Mouse (Mus musculus): Measurements from ENCODE around the gene Rbfox1.

Rbfox1 gene

GRCm38 (mm10) chr16:6715245-6715644 is 830.1 kb downstream of the Rbfox1 start:
- no peak for DNase-seq (ENCODE audit: low spot score)

DNA sequence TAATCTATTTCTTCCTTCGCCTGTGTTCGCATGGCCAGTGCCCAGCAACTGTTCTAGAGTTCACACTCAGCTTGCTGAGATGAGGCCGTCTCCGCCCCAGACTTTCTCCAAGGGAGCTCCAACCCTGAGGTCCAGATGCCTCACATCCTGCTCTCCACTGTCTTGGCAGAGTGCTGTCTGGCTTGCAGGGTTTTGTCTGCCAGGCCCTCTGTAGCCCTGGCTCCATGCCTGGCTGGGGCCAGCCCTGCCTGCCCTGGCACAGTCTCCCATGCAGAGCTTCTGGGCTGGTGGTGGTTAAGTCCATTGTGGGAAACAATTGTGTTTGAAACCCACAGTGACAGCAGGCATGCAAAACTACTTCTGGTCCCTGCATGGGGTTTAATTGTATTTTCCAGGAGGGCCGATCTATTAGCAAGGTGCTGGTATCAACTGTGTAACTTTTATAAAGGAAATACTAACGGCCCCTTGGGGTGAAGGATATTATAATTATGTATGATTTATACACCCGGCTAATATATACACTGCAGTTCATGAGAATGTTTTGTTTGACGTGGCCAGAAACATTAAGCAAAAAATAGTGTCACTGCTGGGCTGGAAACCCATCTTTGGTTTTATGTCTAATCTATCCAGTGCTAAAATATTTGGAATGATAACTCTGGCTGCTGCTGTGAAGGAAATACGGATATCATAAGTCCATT is 831.2 kb downstream of the Rbfox1 start:
- no peak for DNase-seq (ENCODE audit: low spot score)

- DNase-seq (ENCODE audit: low spot score), result no peak
These were observed 833.9 kb downstream of the Rbfox1 start for GRCm38 (mm10) chr16:6719027-6719426.

- no peak for DNase-seq (ENCODE audit: low spot score)
These were observed 847.5 kb downstream of the Rbfox1 start for GRCm38 (mm10) chr16:6732646-6733045.

- no peak for DNase-seq (ENCODE audit: low spot score)
These were observed 848.3 kb downstream of the Rbfox1 start for GRCm38 (mm10) chr16:6733427-6733826.

DNA sequence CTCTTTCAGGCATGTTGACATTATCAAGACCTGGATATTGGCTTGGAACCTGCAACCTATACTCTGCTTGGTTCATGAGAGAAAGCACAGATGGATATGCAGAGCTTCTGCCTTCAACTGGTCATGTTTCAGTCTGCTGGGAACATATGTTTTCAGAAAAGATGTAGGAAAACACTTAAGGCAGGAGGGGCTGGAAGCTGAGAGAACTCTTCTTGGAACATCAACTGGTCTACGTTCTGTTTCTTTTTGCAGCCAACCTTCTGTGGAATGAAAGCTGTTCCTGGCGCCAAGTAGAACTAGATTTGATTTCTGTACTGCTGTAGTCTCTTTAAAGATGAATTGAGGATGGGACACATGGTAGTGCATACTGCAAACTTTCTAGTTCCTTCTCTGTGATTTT is 851.4 kb downstream of the Rbfox1 start:
- no peak for DNase-seq (ENCODE audit: low spot score)

DNA sequence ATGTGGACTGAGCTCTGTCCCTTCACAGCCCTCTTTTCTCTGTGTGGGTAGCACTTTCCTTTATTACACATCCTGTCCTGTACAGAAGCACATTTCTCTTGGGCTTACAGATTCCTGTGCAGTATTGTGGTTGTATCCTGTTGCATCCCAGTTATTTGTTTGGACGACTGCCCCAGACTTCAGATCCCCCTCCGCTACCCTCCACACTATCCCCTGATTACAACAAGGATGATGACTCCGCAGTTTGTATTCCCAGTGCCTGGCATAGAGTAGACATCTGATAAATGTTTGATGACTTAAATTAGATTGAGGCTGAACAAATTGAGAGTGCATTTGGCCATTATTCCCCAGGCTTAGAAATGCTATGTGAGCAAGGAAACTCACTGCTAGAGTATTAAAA is 851.8 kb downstream of the Rbfox1 start:
- DNase-seq (ENCODE audit: low spot score), result no peak

DNA sequence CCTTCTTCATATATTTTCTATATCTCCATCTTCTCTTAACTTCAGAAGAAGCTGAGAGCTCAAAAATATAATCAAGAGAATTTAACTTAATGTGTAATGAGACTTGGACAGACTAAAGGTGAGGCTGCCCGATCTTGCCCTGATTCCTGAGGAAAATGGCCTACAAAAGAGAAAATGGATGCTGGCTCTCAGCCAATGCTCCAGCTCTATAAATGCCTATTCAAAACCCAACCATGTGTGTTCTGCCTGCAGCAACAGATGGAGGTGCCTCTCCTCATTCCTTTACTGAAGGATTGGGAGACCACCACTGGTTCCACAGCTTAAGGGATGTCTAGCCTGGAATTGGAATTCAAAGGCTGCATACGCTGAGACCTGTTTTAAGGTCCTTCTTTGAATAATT is 861.0 kb downstream of the Rbfox1 start:
- no peak for DNase-seq (ENCODE audit: low spot score)

DNA sequence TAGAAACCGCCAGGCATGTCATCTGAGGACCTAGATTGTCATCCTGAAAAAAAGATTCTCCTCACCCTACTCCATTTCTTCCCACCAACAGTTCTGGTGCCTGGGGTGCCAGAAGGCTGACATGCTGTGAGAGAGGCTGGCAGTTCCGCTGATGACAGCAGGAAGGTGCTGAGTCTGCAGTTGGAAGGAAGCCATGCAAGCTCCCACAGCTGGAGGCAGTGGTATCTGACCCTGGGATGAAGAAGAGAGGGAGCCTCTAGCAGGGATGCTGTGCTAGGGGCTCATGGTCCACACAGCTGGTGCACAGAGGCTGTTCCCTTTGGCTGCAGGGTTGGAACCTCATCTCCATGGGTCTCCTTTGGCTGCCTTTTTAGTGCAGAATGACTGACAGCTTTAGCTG is 865.3 kb downstream of the Rbfox1 start:
- no peak for DNase-seq (ENCODE audit: low spot score)

DNA sequence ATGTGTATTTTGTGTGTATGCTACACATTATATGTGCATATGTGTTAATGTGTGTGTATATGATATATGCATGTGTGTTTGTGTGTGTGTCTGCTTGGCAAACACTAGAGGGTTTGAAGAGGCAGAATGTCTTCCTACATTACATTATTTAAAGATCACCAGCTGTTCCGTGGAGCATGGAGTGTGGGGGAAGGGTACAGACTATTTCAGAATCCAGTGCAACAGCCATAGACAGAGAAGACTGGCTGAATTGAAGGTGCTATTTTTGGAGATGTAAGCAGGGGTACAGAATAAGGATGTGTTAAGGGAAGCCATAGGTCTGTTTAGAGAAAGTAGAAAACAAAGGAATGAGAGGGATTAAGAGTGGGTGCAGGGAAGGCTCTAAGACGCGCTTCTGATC is 869.7 kb downstream of the Rbfox1 start:
- no peak for DNase-seq (ENCODE audit: low spot score)

GRCm38 (mm10) chr16:6769495-6770237 is 884.5 kb downstream of the Rbfox1 start:
- DNase-seq (ENCODE audit: low spot score), result no peak

DNA sequence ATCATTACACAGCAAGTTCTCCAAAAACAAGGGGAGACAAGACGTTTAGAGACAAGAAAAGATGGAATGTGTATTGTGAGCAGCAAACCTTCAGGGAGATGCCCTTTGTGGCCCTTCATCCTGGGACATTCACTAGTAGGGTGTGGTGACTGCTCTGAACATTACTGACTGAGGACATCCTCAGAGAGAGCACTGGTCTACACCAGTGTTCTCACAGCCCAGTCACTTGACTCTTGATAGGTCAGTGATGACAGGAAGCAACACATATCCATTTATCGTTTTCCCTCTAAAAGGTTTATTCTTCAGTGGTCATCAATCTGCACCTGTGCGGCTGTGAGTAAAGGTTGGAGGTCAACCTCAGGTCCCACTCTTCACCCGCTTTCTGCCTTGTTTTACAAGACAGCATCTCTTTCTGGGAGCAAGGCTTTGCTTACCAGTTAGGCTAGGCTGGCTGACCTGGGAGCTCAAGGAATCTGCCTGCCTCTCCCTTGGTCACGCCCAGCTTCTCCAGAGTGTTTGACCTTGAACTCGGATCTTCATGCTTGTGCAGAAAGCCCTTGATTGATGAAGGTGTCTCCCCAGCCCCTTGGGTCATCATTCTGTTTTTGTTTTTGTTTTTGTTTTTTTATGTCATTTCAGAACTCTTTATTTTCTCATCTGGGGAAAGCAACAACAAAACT is 892.5 kb downstream of the Rbfox1 start:
- no peak for DNase-seq (ENCODE audit: low spot score)

DNA sequence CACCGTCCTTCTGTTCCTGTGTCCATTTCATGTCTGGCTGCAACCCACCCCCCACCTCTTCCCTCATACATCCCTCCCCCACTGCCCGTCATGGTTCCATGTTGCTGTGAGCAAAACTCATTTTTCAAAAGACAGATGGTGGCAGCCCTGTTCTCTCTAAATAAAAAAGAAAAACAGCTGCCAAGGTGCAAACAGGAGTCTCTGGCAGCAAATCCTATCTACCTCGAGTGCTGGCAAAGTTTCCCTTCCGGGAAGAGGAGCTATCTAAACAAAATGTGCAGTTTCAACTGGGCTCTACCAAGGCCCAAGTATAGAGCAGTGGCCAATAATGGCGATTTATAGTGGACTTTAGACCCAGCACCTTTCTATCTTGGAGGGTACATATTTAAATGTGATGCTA is 899.0 kb downstream of the Rbfox1 start:
- DNase-seq (ENCODE audit: low spot score), result no peak

DNA sequence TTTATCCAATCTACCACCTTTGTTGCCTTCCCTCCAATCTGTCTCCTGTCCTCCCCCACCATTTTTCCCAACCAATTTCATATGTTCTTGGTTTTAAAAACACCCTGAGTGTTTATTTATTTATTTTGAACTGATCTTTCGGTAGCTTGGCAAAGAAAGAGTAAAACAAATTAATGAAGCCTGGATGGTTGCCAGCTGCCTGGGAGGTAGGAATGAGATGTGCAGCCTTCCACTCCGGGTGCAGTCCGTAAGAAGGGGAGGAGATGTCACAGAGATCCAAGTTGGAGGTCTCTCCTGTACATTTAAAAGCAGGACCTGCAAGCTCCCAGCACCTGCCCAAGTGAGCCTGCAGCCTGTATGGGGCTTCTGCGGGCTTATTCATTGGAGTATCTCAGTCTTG is 899.9 kb downstream of the Rbfox1 start:
- no peak for DNase-seq (ENCODE audit: low spot score)

GRCm38 (mm10) chr16:6791218-6791617 is 906.1 kb downstream of the Rbfox1 start:
- no peak for DNase-seq (ENCODE audit: low spot score)

DNA sequence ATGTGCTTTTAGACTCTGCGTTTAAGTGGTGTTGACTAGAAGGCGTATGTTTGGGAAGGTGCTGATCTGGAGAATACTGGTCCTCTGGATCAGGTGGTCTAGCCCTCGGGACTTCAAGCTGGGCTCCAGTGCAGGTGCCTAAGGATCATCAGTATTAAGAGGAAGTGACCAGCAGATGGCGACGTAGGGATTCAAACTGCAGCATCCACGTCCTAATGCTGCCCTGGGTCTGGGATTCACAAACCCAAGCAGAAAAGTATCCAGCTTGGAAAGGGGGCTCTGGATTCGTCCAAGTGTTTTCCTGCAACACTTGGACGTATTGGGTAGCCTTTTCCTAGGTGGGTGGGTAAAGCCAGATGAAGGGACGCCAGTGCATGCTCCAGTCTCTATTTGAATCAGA is 906.5 kb downstream of the Rbfox1 start:
- no peak for DNase-seq (ENCODE audit: low spot score)

DNA sequence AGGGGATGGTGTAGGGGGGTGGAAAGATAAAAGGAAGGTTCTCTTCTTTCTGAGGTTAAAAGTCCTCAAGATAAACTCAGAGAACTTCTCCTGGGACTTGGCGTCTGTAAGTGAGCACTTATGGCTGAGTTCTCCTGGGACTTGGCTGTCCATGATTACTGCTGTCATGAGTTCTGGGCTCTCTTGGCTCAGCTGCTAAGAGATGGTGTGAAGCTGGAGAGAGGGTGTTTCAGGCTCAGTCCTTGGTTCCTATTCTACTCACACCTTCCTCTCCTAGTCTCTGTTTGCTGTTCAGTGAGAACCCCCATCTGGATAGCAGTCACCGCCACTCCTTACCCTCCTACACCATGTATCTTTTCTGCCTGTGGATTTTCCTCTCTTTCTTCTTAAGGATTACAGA is 921.1 kb downstream of the Rbfox1 start:
- no peak for DNase-seq (ENCODE audit: low spot score)

DNA sequence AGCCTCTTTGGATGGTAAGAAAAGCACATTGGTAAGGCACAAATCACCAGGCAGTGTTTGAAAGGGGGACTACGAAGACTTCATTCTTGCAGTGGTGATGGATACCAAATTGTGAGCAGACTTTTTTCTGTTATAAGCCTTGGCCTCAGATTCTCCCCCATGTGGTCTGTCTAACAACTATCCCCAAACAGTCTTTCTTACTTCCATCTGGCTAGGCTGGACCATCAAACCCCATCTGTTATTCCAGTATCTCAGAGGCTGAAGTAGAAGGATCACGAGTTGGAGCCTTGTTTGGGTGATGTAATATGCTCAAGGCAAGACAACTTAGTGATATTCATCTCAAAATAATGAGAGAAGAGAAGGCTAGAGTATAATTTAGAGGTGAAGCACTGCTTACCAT is 922.7 kb downstream of the Rbfox1 start:
- DNase-seq (ENCODE audit: low spot score), result no peak

DNA sequence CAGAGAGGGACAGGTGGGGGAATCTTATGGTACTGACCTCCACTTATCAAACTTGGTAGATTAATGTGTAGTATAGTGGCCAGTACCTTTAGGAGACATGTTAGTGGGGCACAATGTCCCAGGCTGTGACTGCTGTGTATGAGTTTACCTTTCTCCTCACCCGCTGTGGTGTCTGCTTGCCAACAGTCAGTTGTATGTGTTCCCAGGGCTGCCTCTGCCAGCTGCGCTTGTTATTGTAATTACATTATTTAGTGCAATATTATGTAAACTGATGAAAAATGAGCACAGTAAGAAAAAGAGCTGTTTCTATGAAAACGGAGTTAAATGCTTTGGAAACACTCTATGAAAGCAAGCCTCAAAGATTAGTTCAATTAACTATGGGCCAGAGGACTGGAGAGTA is 928.7 kb downstream of the Rbfox1 start:
- DNase-seq (ENCODE audit: low spot score), result no peak

- DNase-seq (ENCODE audit: low spot score), result no peak
These were observed 936.6 kb downstream of the Rbfox1 start for GRCm38 (mm10) chr16:6821741-6822140.

DNA sequence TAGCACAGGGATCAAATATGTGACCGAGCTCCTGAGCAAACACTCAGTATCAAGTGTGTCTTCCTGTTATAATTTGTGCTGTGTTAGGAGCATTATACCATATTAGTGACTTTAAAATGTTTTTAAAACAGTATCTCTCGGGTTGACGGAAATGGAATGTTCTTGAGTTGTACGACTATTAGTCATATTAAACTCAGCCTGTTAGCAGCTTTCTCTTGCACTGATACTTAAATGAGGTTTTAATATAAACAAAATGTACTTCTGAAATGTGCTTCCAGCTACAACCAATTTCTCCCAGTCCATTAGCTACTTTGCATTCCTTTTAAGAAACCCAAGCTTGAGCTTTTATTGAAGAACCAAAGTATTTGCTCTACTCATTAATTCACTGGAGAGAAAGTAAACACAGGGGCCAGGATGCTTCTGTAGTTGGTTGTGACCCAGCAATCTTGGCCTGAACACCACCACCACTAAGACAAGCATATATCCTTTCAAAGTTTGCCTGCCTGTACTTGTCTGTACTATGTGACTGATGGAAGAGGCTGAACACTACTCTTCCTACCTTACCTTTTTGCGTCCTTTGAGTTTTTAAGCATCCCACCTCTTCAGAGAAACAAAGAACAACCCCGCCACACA is 944.9 kb downstream of the Rbfox1 start:
- DNase-seq (ENCODE audit: low spot score), result no peak

GRCm38 (mm10) chr16:6833486-6833885 is 948.3 kb downstream of the Rbfox1 start:
- DNase-seq (ENCODE audit: low spot score), result no peak

DNA sequence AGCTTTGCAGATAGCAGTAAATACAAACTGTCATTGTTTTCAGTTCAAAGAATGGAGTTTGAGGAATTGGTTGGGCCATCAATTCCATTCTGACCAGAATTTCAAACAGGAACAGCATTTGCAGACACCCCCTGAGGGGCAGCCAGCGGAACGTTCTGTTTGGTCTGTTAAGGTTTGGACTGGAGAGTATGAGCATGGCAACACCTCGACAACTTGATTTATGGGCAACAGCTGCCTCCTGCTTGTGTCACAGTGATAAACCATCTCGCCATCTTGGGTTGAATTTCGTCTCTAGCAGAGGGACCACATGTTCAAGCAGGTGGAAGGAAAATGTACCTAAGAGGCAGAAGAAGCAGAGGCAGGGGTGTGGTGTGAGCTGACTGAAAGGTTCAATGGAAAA is 949.9 kb downstream of the Rbfox1 start:
- no peak for DNase-seq (ENCODE audit: low spot score)

All from urinary bladder, postnatal 10 days (tissue).